8 mouse cellular contexts compared by ENCODE assay signal in genomic region chr2:34534996-34535395, GRCm38 (mm10).
DNase-seq lines count a peak whose midpoint lies in the region; ATAC-seq and TF ChIP-seq lines count a peak whose summit lies in the region.
"Had no signal": no experiment of that assay in that cellular context is flagged by ENCODE, and none has a peak within 500 bp of the region (broad histone marks: within the 10 kb centered on the region; RNA-seq: fewer than 3 reads in every experiment).

No protein-coding gene starts in this region.

- no peak for ATAC-seq in kidney, embryonic 16.5 days (ENCODE audit: low FRiP score, low TSS enrichment)
- no peak for ATAC-seq in limb, embryonic 14.5 days (ENCODE audit: low FRiP score, low read depth)

- H3K9me3 ChIP-seq in kidney, embryonic 16.5 days (ENCODE audit: low read length) = no peaks in the 10 kb centered on the region
- no peaks in the 10 kb centered on the region for H3K9me3 ChIP-seq in embryonic facial prominence, embryonic 10.5 days
- H3K9me3 ChIP-seq in limb, embryonic 14.5 days (ENCODE audit: control insufficient read depth, low read length) = no peaks in the 10 kb centered on the region
- H3K9me3 ChIP-seq: limb, embryonic 13.5 days had no signal

- H3K4me3 ChIP-seq in kidney, embryonic 16.5 days (ENCODE audit: low read length) = no peak overlapping the region
- H3K4me3 ChIP-seq in embryonic facial prominence, embryonic 10.5 days = no peak overlapping the region
- H3K4me3 ChIP-seq in limb, embryonic 14.5 days (replicated peaks; ENCODE audit: low read length) = no peak overlapping the region
- H3K4me3 ChIP-seq: limb, embryonic 13.5 days had no signal

- WGBS in kidney, embryonic 16.5 days = 72% methylated on average over 12 of the region's 12 CpGs
- 53% methylated on average over 12 of the region's 12 CpGs for WGBS in embryonic facial prominence, embryonic 10.5 days
- WGBS in limb, embryonic 14.5 days = 16% methylated on average over 12 of the region's 12 CpGs

- no peak for TF ChIP-seq POLR2A in limb, embryonic 14.5 days (IDR thresholded peaks at IDR 0.05; ENCODE audit: borderline replicate concordance, extremely low read depth, insufficient read depth, insufficient read length)

- H3K4me2 ChIP-seq in kidney, embryonic 16.5 days (replicated peaks; ENCODE audit: low read depth, low read length) = no peak overlapping the region
- no peak overlapping the region for H3K4me2 ChIP-seq in limb, embryonic 14.5 days (replicated peaks; ENCODE audit: low read depth, low read length, severe bottlenecking)
- H3K4me2 ChIP-seq: limb, embryonic 13.5 days had no signal

- no peaks in the 10 kb centered on the region for H3K27me3 ChIP-seq in kidney, embryonic 16.5 days (ENCODE audit: insufficient read depth, low read length)
- H3K27me3 ChIP-seq in embryonic facial prominence, embryonic 10.5 days (replicated peaks; ENCODE audit: low read depth, poor library complexity, severe bottlenecking) = no peaks in the 10 kb centered on the region
- H3K27me3 ChIP-seq in limb, embryonic 14.5 days (ENCODE audit: control insufficient read depth, insufficient read depth, low read length) = no peaks in the 10 kb centered on the region

- 0 out of 2 replicates have a peak, but pooled peaks cover 3% of the 10 kb centered on the region for H3K36me3 ChIP-seq in kidney, embryonic 16.5 days (ENCODE audit: insufficient read depth, low read length)
- peaks cover 9% of the 10 kb centered on the region; the same call in 1 of the 2 replicates for H3K36me3 ChIP-seq in embryonic facial prominence, embryonic 10.5 days (replicated peaks)
- no peaks in the 10 kb centered on the region for H3K36me3 ChIP-seq in limb, embryonic 14.5 days (ENCODE audit: control insufficient read depth, insufficient read depth, low read length)

- no peak overlapping the region for H3K9ac ChIP-seq in kidney, embryonic 16.5 days (replicated peaks; ENCODE audit: low read length)
- H3K9ac ChIP-seq in limb, embryonic 14.5 days (ENCODE audit: low read depth, low read length, severe bottlenecking) = no peak overlapping the region
- H3K9ac ChIP-seq: limb, embryonic 13.5 days had no signal

- no peak overlapping the region for H3K27ac ChIP-seq in kidney, embryonic 16.5 days (ENCODE audit: low read length)
- no peak overlapping the region; the same call in 1 of the 2 replicates for H3K27ac ChIP-seq in embryonic facial prominence, embryonic 10.5 days (replicated peaks)
- H3K27ac ChIP-seq in limb, embryonic 14.5 days (replicated peaks; ENCODE audit: low read depth, low read length) = no peak overlapping the region
- H3K27ac ChIP-seq: limb, embryonic 13.5 days had no signal

- peak; percentile 38 to 51 for DNase-seq in kidney, postnatal 25 days
- DNase-seq in adrenal gland, postnatal 14 days = peak; percentile 69
- peak; percentile 59 for DNase-seq in embryonic facial prominence, embryonic 10.5 days (ENCODE audit: low spot score)
- DNase-seq in limb, embryonic 14.5 days (ENCODE audit: low spot score) = peak; percentile 66
- no peak for DNase-seq in natural killer cell, adult 2 months (ENCODE audit: low spot score in 2 of 2)
- DNase-seq in thymus, postnatal 14 days = no peak

- peaks cover 7% of the 10 kb centered on the region; the same call in 1 of the 2 replicates for H3K4me1 ChIP-seq in kidney, embryonic 16.5 days (ENCODE audit: insufficient read depth, low read length)
- H3K4me1 ChIP-seq in embryonic facial prominence, embryonic 10.5 days = peaks cover 23% of the 10 kb centered on the region
- H3K4me1 ChIP-seq in limb, embryonic 14.5 days (ENCODE audit: control insufficient read depth, insufficient read depth, low read length) = peaks cover 18% of the 10 kb centered on the region

Comparison
In these comparisons a context has a peak if more than half of its experiments do, and no peak if none do; other contexts are left out.
1. DNase-seq: peak in kidney, postnatal 25 days (2 of 2), adrenal gland, postnatal 14 days (single experiment), embryonic facial prominence, embryonic 10.5 days (single experiment) and limb, embryonic 14.5 days (single experiment); none in natural killer cell, adult 2 months (0 of 2) and thymus, postnatal 14 days (single experiment).